Mouse (Mus musculus) left cerebral cortex, adult 18-20 months (tissue): ENCODE measurements around the gene Mpig6b. TPM values are rescaled to one million over a fixed set of nuclear protein-coding genes. Genes with fewer than 3 reads are reported as not detected.
"Not testable (repeated sequence)": the region's sequence is repeated elsewhere in the genome, so short reads cannot be mapped to it uniquely, and the experiment has no call there.

Experiments
- DNase-seq, 2 experiments: peaks; one replicate each; pipeline ENCODE4 v3.0.0; 2021 to 2022; ENCODE audit warnings: low spot score in 2 of 2, mixed read lengths in 1 of 2
- total RNA-seq, 2 experiments: library from RNA; stranded (reverse); gene quantifications; 2 replicates each; pipeline ENCODE4 v1.2.3; 2021

Gene Mpig6b
- total RNA-seq, 2 experiments from 2014 or later = not detected

- DNase-seq = no peak
Observed at GRCm38 (mm10) chr17:35043794-35044193, 22.2 kb downstream of the Mpig6b start.

DNA sequence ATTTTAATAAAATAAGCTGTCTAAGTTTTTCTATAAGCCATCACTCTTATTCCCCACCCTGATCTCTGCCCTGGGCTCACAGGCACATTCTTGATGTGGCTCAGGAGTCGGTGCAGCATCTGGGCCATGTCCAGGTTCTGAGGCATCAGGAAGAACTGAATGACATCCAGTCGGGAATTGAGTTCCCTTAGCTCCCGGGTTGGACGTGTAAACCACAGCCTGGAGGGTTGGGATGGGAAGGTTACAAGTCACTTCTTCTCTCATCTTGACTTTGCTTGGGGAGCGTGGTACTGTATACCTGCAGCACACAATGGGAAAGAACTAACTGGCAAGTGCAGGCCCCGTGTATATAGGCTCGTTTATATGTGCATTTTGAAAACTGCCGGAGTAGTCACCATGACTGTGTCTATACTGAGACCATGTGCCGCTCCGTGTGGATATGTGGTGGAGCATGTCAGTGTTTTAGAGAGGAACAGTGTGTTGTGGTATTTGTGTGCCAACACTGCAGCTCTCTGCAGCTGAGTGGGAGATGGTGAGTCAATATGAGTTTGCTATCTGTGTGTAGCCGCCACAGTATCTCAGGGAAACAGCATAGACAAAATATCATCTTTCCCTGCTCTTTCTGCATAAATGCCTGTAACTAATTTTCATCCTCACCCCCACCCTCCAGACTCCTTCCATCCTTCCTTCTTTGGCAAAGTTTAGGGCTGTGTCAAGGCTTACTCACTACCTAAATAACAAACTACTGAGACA is 26.7 kb downstream of the Mpig6b start:
- DNase-seq = peak; percentile 35 to 51

GRCm38 (mm10) chr17:35034896-35035295 is 31.1 kb downstream of the Mpig6b start:
- DNase-seq = no peak

- not testable (repeated sequence) for DNase-seq
Observed at GRCm38 (mm10) chr17:35033703-35034102, 32.3 kb downstream of the Mpig6b start.

GRCm38 (mm10) chr17:35032323-35032870 is 33.6 kb downstream of the Mpig6b start:
- DNase-seq = no peak

DNA sequence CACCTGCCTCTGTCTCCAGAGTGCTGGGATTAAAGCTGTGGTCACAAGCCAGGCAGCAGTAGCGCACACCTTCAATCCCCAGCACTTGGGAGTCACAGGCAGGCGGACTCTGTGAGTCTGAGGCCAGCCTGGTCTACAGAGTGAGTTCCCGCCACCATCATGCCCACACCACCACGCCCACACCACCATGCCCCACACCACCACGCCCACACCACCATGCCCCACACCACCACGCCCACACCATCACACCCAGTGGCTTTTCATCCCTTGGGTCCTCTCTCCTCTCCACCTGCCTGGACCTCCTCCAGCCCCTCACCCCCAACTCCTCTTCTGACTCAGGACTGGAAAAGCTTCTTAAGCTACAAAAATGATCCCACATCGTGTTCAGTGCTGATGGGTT is 34.1 kb downstream of the Mpig6b start:
- no peak for DNase-seq

- DNase-seq = no peak
Observed at GRCm38 (mm10) chr17:35031272-35031671, 34.7 kb downstream of the Mpig6b start.

GRCm38 (mm10) chr17:35029691-35030532 is 36.1 kb downstream of the Mpig6b start:
- DNase-seq = no peak

GRCm38 (mm10) chr17:35028315-35028714 is 37.7 kb downstream of the Mpig6b start:
- no peak for DNase-seq

DNA sequence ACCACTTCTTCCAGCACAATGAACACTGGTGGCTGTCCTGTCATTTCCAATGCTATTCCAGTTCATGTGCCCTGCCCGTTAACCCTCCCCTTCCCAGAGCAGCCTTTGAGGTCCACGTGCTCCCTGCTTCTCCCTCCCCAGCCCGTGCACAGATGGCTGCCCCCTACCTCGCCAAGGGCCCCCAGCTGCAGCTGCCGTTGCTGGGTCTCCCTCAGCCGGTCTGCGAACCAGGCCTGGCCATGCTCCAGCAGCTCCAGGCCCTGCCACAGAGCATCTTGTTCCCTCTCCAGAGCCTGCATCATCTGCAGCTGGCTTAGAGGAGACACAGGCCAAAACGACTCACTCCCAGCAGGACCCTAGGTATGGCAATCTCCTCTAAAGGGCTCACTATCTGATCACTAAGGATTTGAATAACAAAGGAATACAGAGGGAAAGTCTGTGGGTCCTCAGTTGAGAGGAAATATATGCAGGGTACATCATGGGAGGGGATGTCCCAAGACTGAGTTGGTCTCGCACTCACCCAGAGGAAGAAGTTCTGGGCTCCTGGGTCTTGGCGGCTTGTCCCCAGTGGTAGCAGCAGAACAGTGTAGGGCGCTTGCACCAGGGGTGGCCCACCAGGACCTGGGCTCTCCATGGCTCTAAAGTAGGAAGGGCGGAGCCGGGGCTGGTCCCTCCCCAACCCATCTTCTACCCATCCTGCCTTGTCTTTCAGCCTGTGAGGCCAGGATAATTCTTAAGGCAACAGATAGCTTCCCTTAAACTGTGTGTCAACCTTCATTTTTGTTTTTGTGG is 38.5 kb downstream of the Mpig6b start, which contains the start of gene Sapcd1:
TSS of gene Sapcd1 (minus strand) at position 740 of the 792 bp plus-strand sequence.
- DNase-seq = peak; percentile 21 to 36

- DNase-seq = no peak
Observed at GRCm38 (mm10) chr17:35026206-35026605, 39.8 kb downstream of the Mpig6b start.

DNA sequence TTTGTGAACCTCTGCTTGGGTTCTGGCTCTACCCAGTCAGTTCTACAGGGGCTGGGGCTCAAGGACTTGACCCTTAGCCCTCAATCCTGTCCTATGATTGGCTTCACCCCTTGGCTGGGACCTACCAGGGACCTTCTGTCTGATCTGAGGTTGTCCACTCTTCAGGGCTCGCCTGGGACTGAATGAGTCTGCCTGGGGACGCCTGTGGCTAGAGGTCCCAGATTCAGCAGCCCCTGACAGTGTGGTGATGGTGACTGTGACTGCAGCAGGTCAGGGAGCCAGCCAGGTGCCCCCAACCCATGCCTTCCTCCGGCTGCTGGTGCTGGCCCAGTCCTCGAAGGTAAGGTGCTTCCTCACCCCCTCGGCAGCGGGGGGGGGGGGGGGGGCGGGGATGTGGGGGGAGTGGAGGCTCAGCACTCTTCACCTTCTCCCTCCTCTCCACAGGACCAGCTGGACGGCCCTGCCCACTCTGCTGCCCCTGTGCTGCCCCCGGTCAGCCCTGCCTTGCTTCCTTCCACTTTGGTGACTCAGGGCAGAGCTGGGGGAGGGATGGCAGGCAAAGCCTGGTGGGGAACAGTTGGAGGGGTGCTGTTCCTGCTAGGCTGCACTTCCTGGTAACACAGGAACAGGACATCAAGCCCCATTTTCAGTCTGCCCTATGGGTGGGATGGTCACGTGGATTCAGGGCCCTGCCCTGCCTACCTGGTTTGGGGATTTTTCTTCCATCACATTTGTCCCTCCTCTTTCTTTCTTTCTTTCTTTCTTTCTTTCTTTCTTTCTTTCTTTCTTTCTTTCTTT is 41.1 kb downstream of the Mpig6b start:
- DNase-seq = no peak

GRCm38 (mm10) chr17:35024261-35024660 is 41.7 kb downstream of the Mpig6b start:
- no peak for DNase-seq

DNA sequence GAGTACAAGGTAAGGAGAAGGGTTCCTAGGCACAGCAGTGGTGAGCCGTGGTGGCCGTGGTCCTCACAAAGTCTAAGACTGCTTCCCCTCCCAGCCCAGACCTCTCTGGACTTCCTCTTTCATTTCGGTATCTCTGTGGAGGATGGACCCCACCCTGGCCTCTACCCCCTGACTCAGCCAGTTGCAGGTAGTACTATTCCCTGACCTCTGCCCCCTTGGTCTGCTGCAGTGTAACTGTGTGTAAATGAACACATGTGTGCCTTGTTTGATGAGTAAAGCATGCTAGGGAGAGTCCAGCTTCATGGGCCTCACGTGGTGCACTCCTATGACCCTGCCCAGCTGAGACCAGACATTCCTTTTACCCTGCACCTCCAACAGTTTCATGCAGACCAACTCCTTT is 42.2 kb downstream of the Mpig6b start:
- no peak for DNase-seq

DNA sequence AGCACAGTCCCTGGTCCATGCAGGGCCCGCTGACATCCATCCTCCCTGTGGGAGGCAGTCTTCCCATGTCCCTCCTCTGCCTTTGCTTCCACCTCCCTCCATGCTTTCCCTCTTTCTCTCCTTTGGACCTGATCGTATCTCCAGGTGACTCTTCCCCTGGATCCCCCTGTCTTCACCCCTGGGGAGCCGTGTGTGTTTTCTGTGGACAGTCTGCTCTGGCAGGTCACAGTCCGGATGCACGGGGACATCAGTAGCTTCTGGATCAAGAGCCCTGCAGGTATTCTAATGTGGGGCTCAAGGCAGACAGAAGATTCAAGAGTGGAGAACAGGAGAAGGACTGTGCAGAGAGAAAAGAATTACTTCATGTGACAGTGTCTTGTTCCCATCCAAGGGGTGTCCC is 42.8 kb downstream of the Mpig6b start:
- DNase-seq = no peak

- no peak for DNase-seq
Observed at GRCm38 (mm10) chr17:35022541-35023060, 43.4 kb downstream of the Mpig6b start.

DNA sequence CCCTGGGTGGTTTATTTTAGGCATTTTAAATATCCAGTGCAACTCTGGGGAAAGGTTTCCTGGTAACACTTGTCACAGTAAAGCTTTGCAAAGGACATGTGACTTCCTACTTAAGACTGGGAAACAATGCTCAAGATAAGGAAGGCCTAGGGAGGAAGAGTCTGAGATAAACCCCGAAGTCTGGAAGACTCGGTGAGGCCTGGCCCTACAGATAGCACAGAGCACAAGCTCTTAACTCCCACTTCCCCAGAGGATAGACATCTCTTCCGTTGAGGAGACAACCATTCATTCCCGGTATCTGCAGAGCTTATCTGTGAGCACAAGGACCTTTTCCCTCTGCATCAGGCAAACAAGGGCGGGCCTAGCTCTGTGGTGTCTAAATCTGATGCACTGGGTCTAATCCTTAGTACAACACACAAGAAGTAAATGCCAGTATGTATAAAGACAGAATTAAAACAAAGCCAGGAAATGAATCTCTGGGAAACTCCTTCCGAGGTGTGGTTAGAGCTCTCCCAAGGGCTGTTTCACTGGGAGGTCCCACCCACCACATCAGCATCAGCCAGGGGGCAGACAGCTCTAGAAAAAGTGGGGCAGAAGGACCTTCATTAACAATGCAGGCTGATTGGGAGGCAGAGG is 44.0 kb downstream of the Mpig6b start:
- DNase-seq = no peak

DNA sequence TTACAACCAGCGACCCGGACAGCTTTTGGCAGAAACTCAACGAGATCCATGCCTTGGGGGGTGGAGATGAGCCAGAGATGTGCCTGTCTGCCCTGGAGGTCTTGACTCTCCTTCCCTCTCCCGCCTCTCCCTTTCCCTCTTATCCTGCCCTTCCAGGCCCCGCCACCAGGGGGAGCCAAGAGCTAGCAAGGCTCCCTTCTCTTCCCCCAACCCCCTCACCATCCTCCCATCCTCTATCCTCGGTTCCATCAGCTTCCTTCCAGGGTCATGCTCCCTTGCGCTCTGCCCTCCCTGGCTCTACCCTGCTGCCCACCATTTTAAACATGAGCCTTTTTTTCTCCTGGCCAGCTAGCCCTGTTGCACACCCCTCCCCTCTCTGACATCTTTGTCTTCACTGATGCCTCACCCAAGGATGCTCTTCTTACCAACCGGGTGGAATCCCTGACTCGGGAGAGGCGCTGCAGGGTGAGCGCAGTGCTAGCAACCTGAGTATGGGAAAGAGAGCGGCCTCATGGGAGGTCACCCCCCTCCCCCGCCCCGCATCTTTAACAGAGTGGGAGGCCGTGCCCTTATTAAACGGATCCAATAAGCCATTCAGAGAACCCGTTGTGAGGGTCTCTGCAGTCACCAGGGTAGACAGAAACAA is 44.7 kb downstream of the Mpig6b start:
- DNase-seq = peak; percentile 85 to 93

- no peak for DNase-seq
Observed at GRCm38 (mm10) chr17:35020551-35020950, 45.4 kb downstream of the Mpig6b start.
